Mouse (Mus musculus) liver, embryonic 11.5 days (tissue): ENCODE results near the gene Zfp385c. TPM values are rescaled to one million over a fixed set of nuclear protein-coding genes. Genes with fewer than 3 reads are reported as not detected.

Experiments
- ATAC-seq: fragments of 200-750 bp; cut with Nextera tagmentation; replicated peaks from 2 replicates; pipeline ENCODE4 v1.8.0; 2017; ENCODE audit warnings: moderate number of reproducible peaks, mild to moderate bottlenecking, moderate TSS enrichment, moderate library complexity; ENCODE audit not compliant: low FRiP score
- DNase-seq: peaks from one replicate; pipeline ENCODE4 v3.0.0-alpha.2; 2017; ENCODE audit warnings: low spot score
- H3K27ac ChIP-seq: fragments of 300-500 bp; sonication (generic); 2 replicates; pipeline ENCODE4 v1.5.1; 2014; ENCODE audit warnings: mild to moderate bottlenecking, low read depth, low read length, control low read depth
- H3K27me3 ChIP-seq: fragments of 300-500 bp; sonication (generic); replicated peaks from 2 replicates; pipeline ENCODE4 v1.6.1; 2014; ENCODE audit warnings: low read length, mixed read lengths; ENCODE audit not compliant: control insufficient read depth, insufficient read depth
- H3K36me3 ChIP-seq: fragments of 300-500 bp; sonication (generic); 2 replicates; pipeline ENCODE4 v1.6.1; 2014; ENCODE audit warnings: mild to moderate bottlenecking, low read length, moderate library complexity, mixed read lengths; ENCODE audit not compliant: control insufficient read depth, insufficient read depth
- H3K4me1 ChIP-seq: fragments of 300-500 bp; sonication (generic); replicated peaks from 2 replicates; pipeline ENCODE4 v1.6.1; 2014; ENCODE audit warnings: low read length, mixed read lengths; ENCODE audit not compliant: control insufficient read depth, insufficient read depth
- H3K4me2 ChIP-seq: fragments of 300-500 bp; sonication (generic); 2 replicates; pipeline ENCODE4 v1.6.1; 2014; ENCODE audit warnings: mild to moderate bottlenecking, control low read depth, moderate library complexity
- H3K4me3 ChIP-seq: fragments of 300-500 bp; sonication (generic); 2 replicates; pipeline ENCODE4 v1.5.1; 2014; ENCODE audit warnings: low read depth, low read length, control low read depth
- H3K9ac ChIP-seq: fragments of 300-500 bp; sonication (generic); 2 replicates; pipeline ENCODE4 v1.6.1; 2014; ENCODE audit warnings: low read depth, low read length, control low read depth
- H3K9me3 ChIP-seq: fragments of 300-500 bp; sonication (generic); 2 replicates; pipeline ENCODE4 v1.6.1; 2016; ENCODE audit warnings: low read length, inconsistent platforms, mixed read lengths; ENCODE audit not compliant: control insufficient read depth
- WGBS: fragments of 180-500 bp; shearing (Covaris S2); extraction: QIAGEN DNeasy Blood & Tissue Kit; methylation state at CpG from one replicate; pipeline ENCODE4 v1.1.7; 2014; 5-methylcytosine and 5-hydroxymethylcytosine counted together
- polyA plus RNA-seq: library from polyadenylated mRNA; unstranded; fragments of >200 nt; fragmentation: Nextera tagmentation; extraction: Ambion mirVana; gene quantifications from 2 replicates; pipeline ENCODE4 v1.2.1, GENCODE M21; 2014

The Zfp385c gene
- polyA plus RNA-seq, 1 experiment from 2014 or later = not detected

DNA sequence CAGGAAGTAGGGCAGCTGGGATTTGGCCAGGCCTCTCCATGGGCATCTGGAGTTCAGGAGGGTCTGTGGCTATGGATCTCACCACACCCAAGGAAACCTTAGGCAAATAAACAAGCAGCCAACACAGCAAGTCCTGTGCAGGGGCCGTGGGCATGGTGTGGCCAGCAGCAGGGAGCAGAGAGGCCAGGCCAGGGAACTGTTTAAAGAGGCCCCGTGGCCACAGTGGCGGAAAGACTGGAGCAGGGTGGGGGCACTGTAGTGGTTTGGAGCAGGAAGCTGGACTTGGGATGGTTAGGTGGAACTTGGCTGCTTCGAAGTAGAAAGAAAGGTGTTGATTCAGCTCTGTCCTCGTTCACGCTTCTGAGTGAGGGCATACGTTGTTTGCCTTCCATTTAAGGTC is 5.0 kb downstream of the Zfp385c start:
- H3K27ac ChIP-seq = no peak overlapping the region
- no peaks in the 10 kb centered on the region for H3K9me3 ChIP-seq
- DNase-seq = no peak
- H3K9ac ChIP-seq = no peak overlapping the region
- WGBS = 73% methylated on average over 7 of the region's 7 CpGs
- H3K4me3 ChIP-seq = no peak overlapping the region
- H3K4me1 ChIP-seq = peaks cover 3% of the 10 kb centered on the region; the same call in 1 of the 2 replicates
- ATAC-seq = no peak
- H3K27me3 ChIP-seq = peaks cover 12% of the 10 kb centered on the region
- no peak overlapping the region for H3K4me2 ChIP-seq
- H3K36me3 ChIP-seq = no peaks in the 10 kb centered on the region

DNA sequence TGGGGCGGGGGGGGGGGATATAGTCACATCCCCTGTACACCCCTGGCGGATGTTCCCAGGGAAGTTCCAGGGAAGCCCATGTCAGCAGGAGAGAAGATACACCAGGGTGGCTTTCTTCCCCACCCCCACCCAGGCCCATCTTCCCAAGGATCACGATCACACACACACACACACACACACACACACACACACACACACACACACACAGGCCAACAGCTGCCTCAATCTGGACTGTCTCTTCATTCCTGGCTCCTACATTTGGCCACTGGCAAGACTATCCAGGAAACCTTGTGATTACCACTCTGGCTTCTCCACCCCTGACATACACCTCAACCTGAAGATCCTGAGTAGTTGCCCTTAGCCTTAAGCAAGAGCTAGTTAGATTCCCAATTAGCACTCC is 6.9 kb downstream of the Zfp385c start:
- DNase-seq (no peak), ATAC-seq (no peak)
- H3K4me1 ChIP-seq = no peaks in the 10 kb centered on the region
- 61% methylated on average over 3 of the region's 3 CpGs for WGBS
- no peaks in the 10 kb centered on the region for H3K36me3 ChIP-seq
- H3K27ac ChIP-seq = no peak overlapping the region
- H3K27me3 ChIP-seq = peaks cover 3% of the 10 kb centered on the region
- H3K9me3 ChIP-seq = no peaks in the 10 kb centered on the region
- no peak overlapping the region for H3K4me3 ChIP-seq
- H3K4me2 ChIP-seq = no peak overlapping the region
- no peak overlapping the region for H3K9ac ChIP-seq

DNA sequence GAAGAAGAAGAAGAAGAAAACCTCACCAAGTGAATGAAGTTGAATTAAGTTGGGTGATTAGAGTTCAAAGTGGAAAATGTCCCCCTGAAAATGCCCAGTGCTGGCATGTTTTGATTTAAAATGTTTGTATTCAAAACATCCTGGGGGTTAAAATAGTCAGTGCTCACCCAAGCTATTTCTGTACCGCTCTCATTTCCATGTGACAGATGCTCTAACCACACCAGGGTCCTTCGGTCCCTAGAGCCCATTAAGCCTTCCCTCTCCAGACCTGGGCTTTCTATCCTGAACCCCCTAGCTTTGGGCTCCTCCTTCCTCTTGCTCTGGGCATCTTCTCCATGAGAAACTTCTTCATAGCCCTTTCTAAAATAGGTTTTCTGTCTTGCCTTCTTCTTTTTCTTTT is 8.2 kb downstream of the Zfp385c start:
- Histone ChIP-seq H3K4me1 (no peaks in the 10 kb centered on the region), H3K9ac (no peak overlapping the region), H3K27me3 (peaks cover 3% of the 10 kb centered on the region; the same call in 1 of the 2 replicates), H3K9me3 (no peaks in the 10 kb centered on the region), H3K4me3 (no peak overlapping the region), H3K4me2 (no peak overlapping the region), H3K36me3 (no peaks in the 10 kb centered on the region), H3K27ac (no peak overlapping the region)
- ATAC-seq (no peak), DNase-seq (no peak)
- WGBS = 83% methylated on average over 2 of the region's 2 CpGs

DNA sequence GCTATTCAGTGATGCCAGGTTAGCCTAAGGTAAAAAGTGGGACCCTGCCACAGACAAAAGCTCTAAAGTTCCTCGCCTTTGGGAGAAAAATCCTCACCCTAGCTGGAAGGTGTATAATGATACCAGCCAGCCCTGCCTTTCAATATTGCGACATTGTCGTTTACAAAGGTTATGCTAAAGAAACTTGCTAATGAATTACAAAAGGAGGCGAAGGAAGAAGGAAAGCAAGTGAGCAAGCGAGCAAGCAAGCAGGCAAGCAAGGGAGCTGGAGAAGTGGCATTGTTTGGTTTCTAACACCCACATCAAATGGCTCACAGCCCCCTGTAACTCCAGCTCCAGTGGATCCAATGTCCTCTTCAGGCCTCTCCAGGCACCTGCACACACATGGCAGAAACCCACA is 9.7 kb downstream of the Zfp385c start:
- H3K27ac ChIP-seq = no peak overlapping the region
- 71% methylated on average over 5 of the region's 5 CpGs for WGBS
- DNase-seq = no peak
- no peaks in the 10 kb centered on the region for H3K4me1 ChIP-seq
- no peak overlapping the region for H3K4me3 ChIP-seq
- H3K4me2 ChIP-seq = no peak overlapping the region
- no peak overlapping the region for H3K9ac ChIP-seq
- no peak for ATAC-seq
- H3K36me3 ChIP-seq = no peaks in the 10 kb centered on the region
- H3K27me3 ChIP-seq = peaks cover 3% of the 10 kb centered on the region; the same call in 1 of the 2 replicates
- no peaks in the 10 kb centered on the region for H3K9me3 ChIP-seq

DNA sequence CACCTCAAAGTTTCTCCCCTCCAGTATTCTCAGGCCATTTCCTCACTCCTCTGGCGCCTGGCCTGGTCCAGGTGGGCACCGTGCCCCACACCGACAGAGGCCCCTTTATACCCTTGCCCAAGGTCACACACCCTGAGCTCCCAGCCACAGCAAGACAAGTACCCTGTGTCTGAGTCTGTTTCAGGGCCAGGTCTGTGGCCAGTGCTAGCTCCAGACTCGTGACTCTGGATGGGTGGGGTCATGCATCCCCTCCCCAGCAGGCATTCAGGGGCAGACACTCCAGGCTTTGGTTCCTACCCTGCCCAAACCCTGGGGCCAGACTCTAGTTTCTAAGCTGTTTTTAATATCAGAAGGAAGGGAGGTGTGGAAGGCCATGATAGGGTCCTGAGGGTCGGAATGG is 10.4 kb downstream of the Zfp385c start:
- Histone ChIP-seq H3K27ac (no peak overlapping the region), H3K36me3 (no peaks in the 10 kb centered on the region), H3K4me1 (no peaks in the 10 kb centered on the region), H3K9me3 (no peaks in the 10 kb centered on the region), H3K4me2 (no peak overlapping the region), H3K9ac (no peak overlapping the region), H3K27me3 (peaks cover 2% of the 10 kb centered on the region; the same call in 1 of the 2 replicates), H3K4me3 (no peak overlapping the region)
- WGBS = 77% methylated on average over 5 of the region's 5 CpGs
- DNase-seq (no peak), ATAC-seq (no peak)

DNA sequence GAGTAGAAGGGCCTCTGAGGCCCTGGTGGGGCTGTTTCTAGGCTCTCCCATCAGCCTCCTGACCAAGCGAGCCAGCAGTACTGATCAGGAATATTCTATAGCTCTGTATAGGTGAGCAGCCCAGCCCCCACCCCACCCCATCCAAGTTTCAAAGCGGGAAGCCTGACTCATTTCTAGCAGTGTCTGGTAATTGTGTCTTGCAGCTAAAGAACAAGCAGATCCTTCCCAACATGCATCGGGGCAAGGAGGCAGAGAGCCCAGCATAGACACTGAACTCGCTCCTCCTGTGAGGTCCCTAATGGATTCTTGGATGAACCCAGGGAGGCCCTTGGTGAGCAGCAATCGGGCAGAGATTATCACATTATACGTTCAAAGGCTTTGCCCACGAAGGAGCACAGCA is 14.4 kb downstream of the Zfp385c start:
- ATAC-seq (no peak), DNase-seq (no peak)
- H3K4me2 ChIP-seq = no peak overlapping the region
- no peaks in the 10 kb centered on the region for H3K4me1 ChIP-seq
- no peak overlapping the region for H3K27ac ChIP-seq
- no peaks in the 10 kb centered on the region for H3K36me3 ChIP-seq
- H3K9me3 ChIP-seq = no peaks in the 10 kb centered on the region
- WGBS = 49% methylated on average over 7 of the region's 7 CpGs
- H3K9ac ChIP-seq = no peak overlapping the region
- H3K4me3 ChIP-seq = no peak overlapping the region
- H3K27me3 ChIP-seq = peaks cover 26% of the 10 kb centered on the region

DNA sequence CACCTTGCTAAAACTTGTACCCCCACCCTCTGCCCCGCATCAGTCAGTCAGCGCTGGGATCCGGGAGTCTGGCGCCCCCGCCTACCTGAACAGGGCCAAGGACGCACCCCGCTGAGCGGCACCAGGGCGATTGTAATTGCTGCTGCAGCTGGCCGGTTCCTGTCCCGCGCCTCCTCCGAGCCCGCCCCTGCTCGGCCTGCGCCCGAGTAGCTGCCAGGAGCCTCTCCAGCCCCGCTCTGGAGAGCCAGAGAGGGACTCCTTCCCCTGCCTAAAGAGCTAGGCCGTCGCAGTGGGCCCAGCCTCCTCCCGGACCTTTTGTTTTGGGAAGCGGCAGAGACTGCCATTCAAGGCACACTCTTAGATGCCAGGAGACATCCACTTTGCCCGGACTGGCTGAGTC is 19.1 kb downstream of the Zfp385c start:
- 11% methylated on average over 23 of the region's 23 CpGs for WGBS
- ATAC-seq = no peak

DNA sequence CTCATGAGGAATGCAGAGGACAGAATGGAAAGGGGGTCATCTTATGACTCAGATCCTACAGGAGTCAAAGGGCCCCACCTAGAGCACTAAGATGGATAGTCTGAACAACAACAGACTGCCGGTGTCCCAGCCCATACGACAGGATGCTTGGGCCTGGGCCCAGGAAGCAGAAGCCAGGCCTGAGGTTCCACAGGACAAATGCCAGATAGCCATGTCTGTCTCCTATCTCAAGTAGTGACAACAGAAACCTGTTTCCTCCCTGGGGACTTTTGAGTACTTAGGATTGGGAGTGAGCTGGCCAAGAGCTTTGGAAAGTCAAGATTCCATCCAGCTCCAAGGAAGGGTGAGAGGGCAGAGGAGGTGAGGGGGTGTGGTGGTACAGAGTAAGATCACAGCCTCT is 20.3 kb downstream of the Zfp385c start:
- ATAC-seq (no peak), DNase-seq (no peak)
- WGBS = 42% methylated on average over 2 of the region's 2 CpGs
- Histone ChIP-seq H3K9ac (no peak overlapping the region), H3K4me3 (no peak overlapping the region), H3K27ac (no peak overlapping the region), H3K4me1 (no peaks in the 10 kb centered on the region), H3K36me3 (no peaks in the 10 kb centered on the region), H3K9me3 (no peaks in the 10 kb centered on the region), H3K4me2 (no peak overlapping the region), H3K27me3 (peaks cover 33% of the 10 kb centered on the region)

More for the DNA sequence above, 19.1 kb downstream of the Zfp385c start:
- no peak for DNase-seq
- H3K36me3 ChIP-seq = no peaks in the 10 kb centered on the region
- H3K27ac ChIP-seq = no peak overlapping the region
- H3K4me2 ChIP-seq = peak overlapping the region; percentile 38
- no peak overlapping the region for H3K4me3 ChIP-seq
- no peaks in the 10 kb centered on the region for H3K9me3 ChIP-seq
- H3K4me1 ChIP-seq = no peaks in the 10 kb centered on the region
- H3K27me3 ChIP-seq = peaks cover 33% of the 10 kb centered on the region
- H3K9ac ChIP-seq = no peak overlapping the region

DNA sequence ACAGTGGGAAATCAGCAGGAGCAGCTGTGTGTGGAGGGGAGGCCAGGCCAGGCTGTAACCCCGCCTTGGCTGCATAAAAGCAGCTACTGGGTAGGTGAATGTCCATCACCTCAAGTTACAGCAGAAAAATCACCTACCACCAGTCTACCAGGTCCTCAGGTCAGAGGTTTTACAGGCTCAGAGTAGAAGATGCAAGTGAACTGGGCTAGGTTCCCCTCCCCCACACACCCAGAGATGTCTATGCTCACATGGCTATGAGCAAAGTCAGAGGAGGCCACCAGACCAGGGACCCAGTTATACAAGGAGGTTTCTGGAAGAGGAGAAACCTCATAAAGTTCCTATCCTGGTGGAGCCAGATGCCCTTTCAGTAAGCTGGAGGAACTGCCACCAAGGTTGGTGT is 21.2 kb downstream of the Zfp385c start:
- no peaks in the 10 kb centered on the region for H3K36me3 ChIP-seq
- DNase-seq (no peak), ATAC-seq (no peak)
- H3K27me3 ChIP-seq = peaks cover 33% of the 10 kb centered on the region
- no peaks in the 10 kb centered on the region for H3K9me3 ChIP-seq
- no peak overlapping the region for H3K4me2 ChIP-seq
- 73% methylated on average over 1 of the region's 1 CpGs for WGBS
- H3K27ac ChIP-seq = no peak overlapping the region
- no peak overlapping the region for H3K9ac ChIP-seq
- H3K4me3 ChIP-seq = no peak overlapping the region
- H3K4me1 ChIP-seq = no peaks in the 10 kb centered on the region
